Mouse (Mus musculus): ENCODE results near the gene Zfp87. TPM values are rescaled to one million over a fixed set of nuclear protein-coding genes. Genes with fewer than 3 reads are reported as not detected.

Gene Zfp87
- total RNA-seq (2021) = 1 to 10 TPM; 4.5 to 5.6 TPM
- long read RNA-seq, experiment 1, partial matches to known transcripts = 0 of 1 reads
- long read RNA-seq, experiment 1, other reads (novel, unspliced or antisense) = 0 of 1 reads
- long read RNA-seq, experiment 2, transcript Zfp87-204 (4 exons, 2,656 nt) = major isoform, 5 of 6 reads
- long read RNA-seq, experiment 2, partial matches to known transcripts = 0 of 6 reads
- long read RNA-seq, experiment 2, other reads (novel, unspliced or antisense) = 0 of 6 reads

GRCm38 (mm10) chr13:67525753-67526410 is at the start of gene Zfp87, which contains the start of gene Gm26965:
Gene Zfp87 (minus strand): TSS chr13:67526177.
Gene Gm26965 (minus strand): TSS chr13:67526151.
- peak; percentile 91 for DNase-seq

GRCm38 (mm10) chr13:67572591-67573189 is 46.7 kb upstream of the Zfp87 start:
- DNase-seq = no peak

GRCm38 (mm10) chr13:67553730-67554129 is 27.8 kb upstream of the Zfp87 start, which contains the start of gene Zfp748:
Gene Zfp748 (minus strand): TSS chr13:67553830.
- DNase-seq = no peak

GRCm38 (mm10) chr13:67552505-67553346 is 26.7 kb upstream of the Zfp87 start:
- peak; percentile 77 for DNase-seq

DNA sequence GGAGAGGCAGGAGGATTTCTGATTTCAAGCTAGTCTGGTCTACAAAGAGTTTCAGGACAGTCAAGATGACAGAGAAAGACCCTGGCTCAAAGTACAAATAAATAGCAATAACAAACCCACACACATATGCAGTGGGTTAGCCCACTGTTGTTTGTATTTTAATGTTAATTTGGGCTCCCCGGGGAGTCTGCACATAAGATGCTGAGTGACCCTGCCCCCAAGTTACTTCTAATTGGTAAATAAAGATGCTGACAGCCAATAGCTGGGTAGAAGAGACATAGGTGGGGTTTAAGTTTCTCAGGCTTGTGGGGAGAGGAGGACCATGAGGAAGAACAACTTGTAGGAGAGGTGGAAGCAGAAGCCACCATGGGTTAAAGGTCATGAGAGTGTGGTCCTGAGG is 20.0 kb upstream of the Zfp87 start:
- DNase-seq = no peak

DNA sequence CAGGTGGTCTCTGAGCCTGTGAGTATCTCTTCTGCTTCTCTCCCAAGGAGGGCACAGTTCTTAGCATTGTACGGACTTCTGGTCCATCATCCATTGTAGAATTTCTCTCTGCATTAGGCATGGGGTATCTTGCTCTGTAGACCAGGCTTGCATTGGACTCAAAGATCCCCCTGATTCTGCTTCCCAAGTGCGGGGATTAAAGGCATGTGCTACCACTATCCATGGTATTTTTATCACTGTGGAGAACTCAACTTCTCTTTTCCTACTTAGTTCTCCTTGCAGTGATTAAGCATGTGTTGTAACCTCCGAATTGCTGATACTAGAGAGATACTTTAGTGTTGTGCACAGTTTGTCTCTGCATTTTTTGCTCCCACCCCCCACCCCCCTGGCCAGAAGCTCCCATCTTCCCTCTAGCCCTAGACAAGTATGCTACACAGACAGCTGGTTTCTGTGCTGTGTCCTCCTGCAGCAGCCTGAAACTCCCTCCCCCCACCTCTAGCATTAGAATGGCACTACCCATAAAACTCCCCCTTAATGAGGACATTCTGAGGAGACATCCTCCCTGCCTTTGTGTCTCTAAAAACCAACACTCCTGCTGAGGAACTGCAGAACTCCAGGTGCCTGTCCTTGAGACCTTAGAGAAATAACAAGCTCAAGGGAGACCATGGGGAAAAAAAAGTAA is 1.2 kb upstream of the Zfp87 start:
- DNase-seq = no peak

DNA sequence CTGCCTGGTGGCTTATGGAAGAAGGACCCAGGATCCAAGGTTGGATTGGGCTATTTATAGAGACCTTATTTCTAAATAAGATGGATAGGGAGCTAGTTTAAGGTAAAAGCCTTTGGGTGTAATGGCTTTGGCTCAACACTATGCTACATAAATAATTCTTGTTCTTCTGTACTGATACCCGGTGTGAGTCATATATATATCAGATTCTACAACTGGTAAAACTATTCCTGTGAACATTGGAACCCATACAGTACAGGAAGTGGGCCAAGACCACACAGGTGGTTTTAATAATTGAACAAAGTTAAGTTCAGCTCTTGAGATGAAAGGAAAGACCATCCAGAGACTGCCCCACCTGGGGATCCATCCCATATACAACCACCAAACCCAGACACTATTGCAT is 25.1 kb downstream of the Zfp87 start:
- no peak for DNase-seq

DNA sequence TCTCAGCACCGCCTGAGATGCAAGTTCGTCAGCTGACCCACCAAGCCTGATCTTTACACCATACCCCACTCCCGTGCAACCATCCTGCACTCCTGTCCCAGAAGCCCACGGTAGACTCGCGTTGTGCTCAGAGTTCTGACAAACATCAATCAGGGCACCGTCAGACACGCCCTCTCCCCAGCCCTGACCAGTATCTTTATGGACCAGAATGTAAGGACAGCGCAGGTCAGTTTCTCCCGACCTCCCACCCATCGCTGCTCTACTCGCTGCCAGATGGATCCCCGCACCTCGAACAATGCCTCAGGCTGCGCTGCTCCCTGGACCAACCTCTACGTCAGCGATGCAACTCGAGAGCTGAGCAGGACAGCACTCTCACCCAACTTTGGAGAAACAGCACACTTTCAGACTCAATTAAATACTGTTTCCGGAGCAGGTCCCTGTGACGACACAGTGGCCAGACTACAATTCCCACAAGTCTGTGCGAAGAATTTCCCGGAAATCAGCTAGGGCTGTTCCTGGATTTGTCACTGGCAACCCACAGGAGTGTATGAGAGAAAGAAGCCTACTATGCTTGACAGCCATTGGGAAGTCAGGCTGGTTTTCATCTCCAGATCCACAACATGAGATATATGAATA is 25.8 kb downstream of the Zfp87 start, which contains the start of gene Zfp58:
Gene Zfp58 (minus strand): TSS at position 472 of the 636 bp plus-strand sequence.
- DNase-seq = peak; percentile 80

- DNase-seq = no peak
These were observed 30.3 kb downstream of the Zfp87 start for GRCm38 (mm10) chr13:67495631-67496030.

GRCm38 (mm10) chr13:67484424-67484811 is 41.6 kb downstream of the Zfp87 start:
- DNase-seq = no peak

DNA sequence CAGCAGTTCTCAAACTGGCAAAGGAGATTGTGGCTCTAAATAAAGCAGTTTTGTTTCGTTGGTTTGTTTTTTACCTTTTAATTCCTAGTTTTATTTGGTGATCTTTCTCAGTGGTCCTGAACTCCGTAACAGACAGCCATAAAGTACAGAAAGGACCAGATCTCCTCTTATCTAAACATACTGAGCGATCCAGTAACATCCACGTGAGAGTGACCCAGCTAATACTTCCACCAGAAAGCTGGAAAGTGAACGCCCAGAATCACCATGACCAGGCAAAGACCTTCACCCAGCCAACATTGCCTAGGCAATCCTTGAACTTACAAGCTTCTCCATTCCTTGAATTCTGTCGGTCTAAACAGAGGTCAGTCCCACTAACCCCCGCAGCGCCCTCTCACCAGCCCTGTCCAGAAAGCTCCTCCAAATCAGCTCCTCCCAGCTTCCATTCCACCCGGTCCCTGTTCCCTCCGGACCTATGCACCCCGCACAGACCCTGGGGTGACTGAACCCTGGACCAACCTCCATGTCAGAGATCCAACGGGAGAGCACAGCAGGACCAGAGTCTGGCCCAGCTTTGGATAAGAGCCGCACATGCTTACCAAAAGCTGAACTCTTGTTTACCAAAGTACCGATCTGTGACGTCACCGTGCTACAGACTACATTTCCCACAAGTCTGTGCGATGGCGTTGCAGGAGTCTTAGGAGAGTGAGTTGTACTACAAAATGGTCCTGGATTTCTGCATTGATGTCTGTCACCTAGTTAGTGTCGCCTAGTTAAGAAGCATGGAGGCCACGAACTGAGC is 42.2 kb downstream of the Zfp87 start, which contains the start of gene Zfp874b:
Gene Zfp874b (minus strand): TSS at position 634 of the 799 bp plus-strand sequence.
- DNase-seq = peak; percentile 80

DNA sequence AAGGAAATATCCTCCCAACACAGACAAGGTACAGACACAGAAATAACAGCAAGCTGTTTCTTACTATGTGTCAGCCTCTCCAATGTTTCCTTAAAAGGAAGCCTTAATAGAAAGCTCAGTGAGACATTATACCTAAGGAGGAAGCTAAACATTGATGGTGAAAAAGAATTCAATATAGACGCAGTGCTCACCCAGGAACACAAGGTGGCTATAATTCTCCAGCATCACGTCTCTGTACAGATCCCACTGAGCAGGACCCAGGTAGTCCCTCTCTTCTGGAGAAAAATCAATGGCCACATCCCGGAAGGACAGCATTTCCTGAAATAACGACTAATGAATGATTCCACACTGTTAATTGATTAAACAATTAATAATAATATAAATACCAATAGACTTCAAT is 44.4 kb downstream of the Zfp87 start:
- DNase-seq = no peak

DNA sequence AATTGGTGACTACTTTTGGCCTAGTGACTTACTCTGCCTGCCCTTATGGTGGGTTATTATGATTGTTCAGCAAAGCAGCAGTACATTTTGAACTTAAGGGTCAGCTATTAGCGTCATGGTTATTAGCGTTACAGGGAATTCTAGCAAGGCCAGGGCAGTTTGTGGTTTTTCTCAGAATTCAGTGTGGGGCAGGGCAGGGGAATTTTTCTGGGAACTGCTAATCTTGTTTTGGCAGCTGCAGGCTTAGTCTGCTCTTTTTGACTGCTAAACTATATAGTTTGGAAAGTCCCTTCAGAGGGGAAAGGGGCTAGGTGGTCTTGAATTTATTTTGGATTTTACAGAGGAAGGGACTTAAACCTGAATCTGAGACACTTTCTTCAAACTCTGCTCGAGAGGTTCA is 56.7 kb downstream of the Zfp87 start:
- DNase-seq = no peak

Other genes with a start within 250 kb of the Zfp87 start
- gene Zfp458, start 247.7 kb downstream of the Zfp87 start, total RNA-seq (2021) = 1 to 10 TPM; 1.0 to 1.1 TPM
- 1 to 10 TPM; 3.3 to 4.3 TPM for gene Zfp457, start 219.7 kb downstream of the Zfp87 start, total RNA-seq (2021)
- 1 to 10 TPM; 1.7 TPM for gene Zfp595, start 193.6 kb downstream of the Zfp87 start, total RNA-seq (2021)
- gene Gm28044, start 165.6 kb downstream of the Zfp87 start, total RNA-seq (2021) = under 1 TPM in 1 of 2 experiments, not detected in 1; 0.94 TPM
- 1 to 10 TPM in 1 of 2 experiments, under 1 TPM in 1; 0.99 to 1.2 TPM for gene Zfp953, start 165.6 kb downstream of the Zfp87 start, total RNA-seq (2021)
- gene Gm28041, start 150.4 kb downstream of the Zfp87 start, total RNA-seq (2021) = 1 to 10 TPM in 1 of 2 experiments, not detected in 1; 1.2 TPM
- gene Zfp456, start 150.4 kb downstream of the Zfp87 start, total RNA-seq (2021) = under 1 TPM; 0.23 to 0.32 TPM
- 1 to 10 TPM in 1 of 2 experiments, under 1 TPM in 1; 0.64 to 1.1 TPM for gene Zfp429, start 126.4 kb downstream of the Zfp87 start, total RNA-seq (2021)
- gene Zfp459, start 104.8 kb downstream of the Zfp87 start, total RNA-seq (2021) = under 1 TPM; 0.16 to 0.36 TPM
- 1 to 10 TPM; 3.9 to 4.2 TPM for gene Zfp874a, start 74.6 kb downstream of the Zfp87 start, total RNA-seq (2021)
- gene Zfp874b, start 41.9 kb downstream of the Zfp87 start, total RNA-seq (2021) = 10 to 100 TPM in 1 of 2 experiments, 1 to 10 TPM in 1; 8.3 to 11.0 TPM
- 1 to 10 TPM; 2.8 to 2.9 TPM for gene Zfp58, start 25.6 kb downstream of the Zfp87 start, total RNA-seq (2021)
- not detected for gene Gm26965, start within 50 bp of the Zfp87 start, total RNA-seq (2021)
- 1 to 10 TPM; 2.2 to 2.6 TPM for gene Zfp748, start 27.7 kb upstream of the Zfp87 start, total RNA-seq (2021)
- 1 to 10 TPM; 2.3 to 2.8 TPM for gene Zfp729b, start 83.5 kb upstream of the Zfp87 start, total RNA-seq (2021)
- under 1 TPM in 1 of 2 experiments, not detected in 1; 0.62 TPM for gene Gm49345, start 111.6 kb upstream of the Zfp87 start, total RNA-seq (2021)
- 1 to 10 TPM; 1.8 to 2.3 TPM for gene Zfp729a, start 111.6 kb upstream of the Zfp87 start, total RNA-seq (2021)
- 1 to 10 TPM; 2.2 to 4.0 TPM for gene Zfp738, start 160.9 kb upstream of the Zfp87 start, total RNA-seq (2021)
- gene Zfp65, start 203.0 kb upstream of the Zfp87 start, total RNA-seq (2021) = 1 to 10 TPM; 3.8 to 4.4 TPM
- gene Zfp85, start 229.1 kb upstream of the Zfp87 start, total RNA-seq (2021) = 1 to 10 TPM; 1.9 to 2.3 TPM